Mouse (Mus musculus) adrenal gland, postnatal 25 days (tissue): Measurements from ENCODE around the gene Iqsec3. TPM values are rescaled to one million over a fixed set of nuclear protein-coding genes. Genes with fewer than 3 reads are reported as not detected.

Source experiments
- DNase-seq: peaks from one replicate; pipeline ENCODE4 v3.0.0; 2021; ENCODE audit warnings: mixed read lengths
- long read RNA-seq: library from polyadenylated mRNA; stranded (forward); transcript quantifications from one replicate; pipeline ENCODE4 v2.0.0, GENCODE M21; 2021
- total RNA-seq: library from RNA; stranded (reverse); gene quantifications from 2 replicates; pipeline ENCODE4 v1.2.3, GENCODE M21; 2021

Gene Iqsec3
- 3.7 and 4.7 TPM in 2 replicates for total RNA-seq
- long read RNA-seq, partial matches to known transcripts: 0 of 1 reads
- long read RNA-seq, other reads (novel, unspliced or antisense): 1 of 1 reads

GRCm38 (mm10) chr6:121473093-121473821, at the start of gene Iqsec3:
Iqsec3 (minus strand) TSS chr6:121473678.
- peak; percentile 96 for DNase-seq

- no peak for DNase-seq
These were observed 48.7 kb upstream of the Iqsec3 start for GRCm38 (mm10) chr6:121522106-121522705.

- no peak for DNase-seq
These were observed 47.6 kb upstream of the Iqsec3 start for GRCm38 (mm10) chr6:121521030-121521429.

- DNase-seq: no peak
These were observed 46.4 kb upstream of the Iqsec3 start for GRCm38 (mm10) chr6:121519896-121520295.

- DNase-seq: no peak
These were observed 45.9 kb upstream of the Iqsec3 start for GRCm38 (mm10) chr6:121519266-121519810.

- DNase-seq: no peak
These were observed 44.2 kb upstream of the Iqsec3 start for GRCm38 (mm10) chr6:121517726-121518125.

- DNase-seq: no peak
These were observed 36.9 kb upstream of the Iqsec3 start for GRCm38 (mm10) chr6:121510381-121510780.

GRCm38 (mm10) chr6:121509871-121510270, 36.4 kb upstream of the Iqsec3 start:
- DNase-seq: no peak

GRCm38 (mm10) chr6:121508266-121508665, 34.8 kb upstream of the Iqsec3 start:
- no peak for DNase-seq

- DNase-seq: no peak
These were observed 27.7 kb upstream of the Iqsec3 start for GRCm38 (mm10) chr6:121501044-121501638.

- DNase-seq: no peak
These were observed 26.4 kb upstream of the Iqsec3 start for GRCm38 (mm10) chr6:121499856-121500255.

- no peak for DNase-seq
These were observed 25.5 kb upstream of the Iqsec3 start for GRCm38 (mm10) chr6:121498819-121499535.

- DNase-seq: no peak
These were observed 22.1 kb upstream of the Iqsec3 start for GRCm38 (mm10) chr6:121495606-121496005.

GRCm38 (mm10) chr6:121495026-121495425, 21.5 kb upstream of the Iqsec3 start:
- DNase-seq: no peak

GRCm38 (mm10) chr6:121494319-121494718, 20.8 kb upstream of the Iqsec3 start:
- no peak for DNase-seq

- no peak for DNase-seq
These were observed 17.9 kb upstream of the Iqsec3 start for GRCm38 (mm10) chr6:121491339-121491738.

- DNase-seq: no peak
These were observed 1.2 kb downstream of the Iqsec3 start for GRCm38 (mm10) chr6:121472273-121472672.

- DNase-seq: no peak
These were observed 5.2 kb downstream of the Iqsec3 start for GRCm38 (mm10) chr6:121468235-121468634.

GRCm38 (mm10) chr6:121462628-121463340, 10.7 kb downstream of the Iqsec3 start:
- no peak for DNase-seq

- no peak for DNase-seq
These were observed 16.1 kb downstream of the Iqsec3 start for GRCm38 (mm10) chr6:121457381-121457780.

GRCm38 (mm10) chr6:121456651-121457050, 16.8 kb downstream of the Iqsec3 start:
- no peak for DNase-seq
